Mouse (Mus musculus) brain, adult 2 months (tissue): ENCODE results near the gene Tmem132d.

ENCODE experiments used
- DNase-seq: peaks from one replicate; pipeline ENCODE4 v3.0.0; 2011; ENCODE audit warnings: low read depth, low spot score

Tmem132d gene

DNA sequence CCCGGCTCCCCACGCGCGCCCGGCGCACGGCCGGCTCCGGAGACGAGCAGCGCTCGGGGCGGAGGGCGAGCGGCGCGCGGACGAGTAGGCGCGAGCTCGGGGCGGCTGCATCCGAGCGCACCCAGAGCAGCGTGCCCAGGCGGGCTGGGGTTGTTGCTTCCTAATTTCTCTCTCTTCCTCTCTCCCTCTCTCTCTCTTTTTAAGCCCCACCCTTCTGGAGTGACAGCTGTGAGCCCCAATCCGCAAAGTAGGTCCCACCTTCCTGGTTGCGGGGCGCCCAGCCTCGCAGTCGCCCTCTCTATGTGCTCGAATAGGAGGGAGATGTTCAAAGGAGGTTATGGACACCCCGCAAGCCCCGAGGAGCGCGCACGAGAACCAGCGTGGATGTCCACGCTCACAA, at the start of gene Tmem132d:
TSS of gene Tmem132d (minus strand) at position 162 of the 400 bp plus-strand sequence.
- peak; percentile 86 for DNase-seq

- no peak for DNase-seq
Observed at GRCm38 (mm10) chr5:128480816-128481215, 47.9 kb upstream of the Tmem132d start.

GRCm38 (mm10) chr5:128475372-128475771, 42.5 kb upstream of the Tmem132d start:
- DNase-seq = no peak

DNA sequence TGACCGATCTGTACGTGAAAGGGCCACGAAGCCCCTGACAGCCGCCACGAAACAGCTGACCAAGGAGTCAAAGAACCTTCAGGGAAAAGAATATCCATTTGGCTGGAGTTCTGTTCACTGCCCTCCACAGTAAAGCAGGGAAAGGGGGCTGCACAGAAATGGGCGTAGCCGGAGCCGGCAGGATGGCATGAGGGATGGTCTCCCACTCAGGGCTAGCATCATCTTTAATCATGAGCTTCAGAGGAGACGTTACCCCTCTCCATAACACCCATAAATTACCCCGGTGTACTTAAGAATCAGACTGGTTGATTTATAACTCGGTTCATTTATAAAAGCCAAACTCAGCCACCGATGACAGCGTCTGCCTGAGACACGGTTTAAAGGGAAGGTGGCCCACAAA, 36.9 kb upstream of the Tmem132d start:
- no peak for DNase-seq

GRCm38 (mm10) chr5:128464514-128464913, 31.6 kb upstream of the Tmem132d start:
- DNase-seq = peak; percentile 72

DNA sequence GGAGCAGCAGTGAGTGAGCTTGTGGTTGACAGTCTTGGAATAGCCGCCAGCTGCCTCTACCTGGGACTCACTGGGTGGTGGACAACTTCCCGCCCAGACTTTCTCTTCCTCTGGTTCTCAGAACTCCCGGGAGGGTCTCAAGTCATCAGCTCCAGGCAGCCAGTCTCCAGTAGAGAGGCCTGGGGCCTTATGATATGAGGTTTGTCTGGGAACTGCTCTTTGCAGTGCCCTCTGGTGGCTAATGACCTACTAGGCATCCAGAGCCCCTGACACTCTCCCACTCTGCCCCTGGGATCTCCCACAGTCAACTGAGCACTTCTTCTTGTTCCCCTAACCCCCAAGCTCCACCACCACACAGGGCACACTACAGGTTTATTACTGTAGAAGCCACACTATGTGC, 27.7 kb upstream of the Tmem132d start:
- peak; percentile 10 for DNase-seq

DNA sequence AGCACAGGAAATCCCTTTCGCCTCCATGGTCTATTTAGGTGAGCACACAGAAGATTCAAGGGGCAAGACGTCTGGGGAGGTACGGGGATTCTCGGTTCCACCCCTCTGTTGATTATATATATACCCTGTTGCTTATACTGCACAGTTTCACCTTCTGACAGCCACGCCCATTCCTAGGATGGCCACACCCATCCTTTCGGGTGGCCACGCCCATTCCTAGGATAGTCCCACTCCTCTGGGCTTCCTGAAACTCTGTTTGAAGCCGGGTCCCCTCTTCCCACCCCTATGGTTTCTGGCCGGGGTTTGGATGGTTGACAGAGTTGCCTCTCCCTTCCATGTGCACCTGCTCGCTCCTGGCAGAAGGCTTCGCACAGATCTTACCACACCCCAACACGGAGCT, 22.9 kb upstream of the Tmem132d start:
- DNase-seq = no peak

DNA sequence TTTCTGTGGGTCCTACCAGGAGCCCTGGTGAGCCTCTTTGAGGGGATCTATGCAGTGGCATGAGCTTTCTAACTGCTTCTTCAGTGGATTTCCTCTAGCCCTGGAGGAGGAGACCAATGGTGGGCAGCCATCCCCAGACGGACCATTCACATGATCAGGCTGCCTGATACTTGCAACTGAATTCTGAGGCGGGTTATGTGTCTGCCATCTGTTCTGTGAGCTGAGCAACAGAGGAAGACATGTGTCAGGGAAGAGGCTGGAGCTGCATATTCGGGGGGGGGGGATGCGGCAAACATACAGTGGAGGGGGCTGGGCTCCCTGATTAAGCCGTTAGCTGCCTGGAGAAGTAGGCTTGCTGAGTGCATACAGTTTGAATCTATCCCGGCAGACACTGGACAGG, 19.3 kb upstream of the Tmem132d start:
- DNase-seq = peak; percentile 27

GRCm38 (mm10) chr5:128450808-128451207, 17.9 kb upstream of the Tmem132d start:
- no peak for DNase-seq

GRCm38 (mm10) chr5:128444876-128445275, 12.0 kb upstream of the Tmem132d start:
- DNase-seq = no peak

DNA sequence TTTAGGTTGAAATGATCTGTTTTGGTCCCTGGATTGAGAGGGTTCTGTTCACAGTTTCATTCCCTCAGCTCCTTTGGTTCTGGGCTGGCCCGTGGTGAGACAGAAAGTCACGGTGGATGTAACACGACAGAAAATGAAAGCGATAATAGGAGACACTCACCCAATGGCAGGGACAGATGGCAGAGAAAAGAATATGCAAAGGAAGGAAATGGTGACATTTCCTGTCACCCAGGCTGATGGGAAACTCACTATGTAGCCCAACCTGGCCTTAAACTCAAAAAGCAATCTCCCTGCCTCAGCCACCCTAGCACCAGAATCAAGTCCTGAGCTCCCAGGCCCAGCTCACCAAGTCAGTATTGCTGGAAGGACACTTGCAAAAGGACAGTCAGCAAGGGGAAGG, 11.0 kb upstream of the Tmem132d start:
- no peak for DNase-seq

DNA sequence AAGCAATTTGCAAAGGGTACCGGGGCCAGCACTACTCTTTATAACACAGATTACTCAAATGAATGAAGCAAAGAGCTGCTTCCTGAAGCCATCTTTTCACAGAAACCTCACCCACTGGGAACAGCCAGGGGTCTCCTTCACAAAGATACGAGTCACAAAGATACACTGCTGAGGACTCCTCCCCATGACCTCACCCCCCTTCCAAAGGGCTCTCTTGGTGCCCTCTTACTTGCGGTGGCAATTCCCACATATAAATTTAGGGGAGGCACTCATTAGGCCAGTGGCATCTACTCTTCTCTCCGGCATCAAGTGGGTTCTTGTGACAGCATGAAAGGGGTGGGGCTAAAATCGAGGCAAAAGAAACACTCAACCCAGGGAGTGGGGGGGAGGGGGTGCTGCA, 8.2 kb upstream of the Tmem132d start:
- no peak for DNase-seq

DNA sequence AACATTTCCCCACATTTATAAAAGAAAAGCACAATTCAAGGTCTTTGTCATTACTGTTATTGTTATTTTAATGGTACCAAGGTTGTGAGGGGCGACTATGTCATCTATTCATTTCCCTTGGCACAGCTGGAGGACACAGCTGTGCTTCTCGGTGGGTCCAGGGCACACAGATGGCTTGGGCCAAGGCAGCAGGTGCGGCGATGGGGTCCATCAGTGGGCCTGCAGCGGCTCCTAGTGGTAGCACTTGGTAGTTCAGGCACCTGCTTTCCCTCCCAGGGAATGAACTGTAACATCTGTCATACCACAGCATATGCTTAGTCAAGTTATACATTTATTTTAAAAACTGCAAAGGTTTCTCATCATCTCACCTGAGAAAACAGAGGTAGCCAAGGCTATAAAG, 7.0 kb upstream of the Tmem132d start:
- peak; percentile 71 for DNase-seq

DNA sequence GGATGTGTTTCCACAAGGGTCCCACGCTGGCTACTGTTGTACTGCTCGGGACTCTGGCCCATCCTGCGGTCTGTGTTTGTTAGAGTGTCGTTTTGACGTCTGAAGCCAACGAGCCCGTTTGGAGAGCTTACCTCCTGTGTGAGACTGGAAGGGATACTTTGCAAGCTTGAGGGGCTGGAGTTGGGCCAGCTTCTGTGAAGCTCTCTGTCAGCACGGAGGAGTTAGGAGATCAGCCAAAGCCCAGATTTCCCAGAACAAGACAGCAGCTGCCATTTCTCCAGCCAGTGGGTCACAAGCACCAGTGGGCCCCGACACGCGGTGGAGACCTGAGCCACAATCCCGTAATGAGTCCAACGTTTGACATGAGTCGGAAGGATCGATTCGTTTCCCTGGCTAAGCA, 5.2 kb upstream of the Tmem132d start:
- peak; percentile 29 for DNase-seq

DNA sequence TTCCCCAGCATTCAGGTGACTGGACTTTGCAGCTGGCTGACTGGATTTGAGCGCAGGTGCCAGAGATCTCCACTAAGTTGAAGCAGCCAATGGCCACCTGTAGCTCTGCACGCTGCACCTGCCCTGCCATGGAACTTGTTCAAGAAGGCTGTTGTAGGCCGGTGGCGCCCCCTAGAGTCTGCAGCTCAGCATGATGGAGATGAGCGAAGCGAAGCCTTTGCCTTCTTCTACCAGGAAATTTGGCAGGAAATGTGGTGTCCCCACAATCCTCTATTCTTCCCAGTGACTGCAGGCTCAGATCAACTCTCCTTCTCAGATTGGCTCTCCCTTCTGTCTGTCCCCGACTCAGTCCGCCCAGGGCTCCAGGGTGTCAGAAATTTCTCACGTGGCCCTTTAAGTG, 4.0 kb upstream of the Tmem132d start:
- peak; percentile 92 for DNase-seq

GRCm38 (mm10) chr5:128435683-128436082, 2.8 kb upstream of the Tmem132d start:
- DNase-seq = no peak

- DNase-seq = no peak
Observed at GRCm38 (mm10) chr5:128433786-128434185, 909 bp upstream of the Tmem132d start.

DNA sequence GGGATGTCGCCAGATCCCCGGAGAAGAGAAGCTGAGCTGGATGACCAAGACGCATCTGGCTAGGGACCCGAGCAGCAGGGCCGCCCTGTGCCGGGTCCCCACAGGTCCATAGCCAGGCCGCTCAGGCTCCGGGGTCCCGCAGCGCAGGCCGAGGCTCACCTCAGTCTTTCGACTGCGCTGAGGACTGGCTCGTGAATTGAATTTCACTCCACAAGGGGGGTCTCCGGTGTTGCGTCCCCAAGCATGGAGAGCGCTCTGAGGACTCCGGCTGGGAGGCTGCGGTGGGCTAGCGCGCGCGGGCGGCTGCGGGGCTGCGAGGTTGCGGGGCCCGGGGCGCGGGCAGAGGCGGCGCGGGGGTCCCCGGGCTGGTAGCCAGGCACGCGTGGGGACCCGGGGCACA, 455 bp downstream of the Tmem132d start:
- DNase-seq = no peak

DNA sequence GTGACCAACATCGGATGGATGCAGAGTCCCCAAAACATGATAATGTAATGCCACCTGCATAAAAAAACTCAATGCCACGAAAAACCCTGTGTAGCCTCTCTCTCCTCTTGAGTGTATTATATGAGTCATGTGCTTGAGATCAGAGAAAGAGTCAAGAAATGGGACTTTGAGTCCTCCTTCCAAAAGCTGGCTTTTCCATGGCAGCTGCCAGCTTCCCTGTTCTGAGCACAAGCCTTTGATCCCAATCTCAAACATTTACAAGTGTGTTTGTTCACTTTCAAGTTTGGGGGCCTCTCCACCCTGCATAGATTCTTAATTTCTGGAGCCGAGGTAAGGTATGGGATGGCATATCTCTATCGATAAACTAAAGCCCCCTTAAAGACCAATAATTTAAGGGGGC, 8.2 kb downstream of the Tmem132d start:
- DNase-seq = no peak

- DNase-seq = peak; percentile 59
Observed at GRCm38 (mm10) chr5:128424213-128424612, 8.7 kb downstream of the Tmem132d start.

DNA sequence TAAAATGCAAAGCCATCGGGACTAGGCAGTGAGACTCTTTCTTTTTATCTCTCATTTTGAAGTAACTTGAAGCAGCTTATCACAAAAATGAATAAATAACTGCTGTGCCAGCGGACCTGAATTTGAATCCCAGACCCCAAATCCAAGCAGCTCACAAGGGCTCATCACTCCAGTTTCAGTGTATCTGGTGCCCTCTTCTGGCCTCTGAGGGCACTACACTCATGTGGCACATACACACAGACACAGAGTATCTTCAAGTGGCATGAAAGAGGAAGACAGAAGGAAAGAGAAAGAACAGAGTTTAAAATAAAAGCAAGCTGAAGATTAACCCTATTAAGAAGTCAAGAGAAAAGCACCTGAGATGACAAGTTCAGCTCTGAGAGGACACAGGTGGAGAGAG, 10.8 kb downstream of the Tmem132d start:
- no peak for DNase-seq

GRCm38 (mm10) chr5:128418149-128418710, 14.6 kb downstream of the Tmem132d start:
- DNase-seq = no peak

- DNase-seq = no peak
Observed at GRCm38 (mm10) chr5:128414056-128414455, 18.8 kb downstream of the Tmem132d start.

GRCm38 (mm10) chr5:128412306-128412705, 20.6 kb downstream of the Tmem132d start:
- no peak for DNase-seq
